Mouse (Mus musculus) intestine, embryonic 14.5 days (tissue): ENCODE data around the gene Gsk3b. TPM values are rescaled to one million over a fixed set of nuclear protein-coding genes. Genes with fewer than 3 reads are reported as not detected.

ENCODE experiments used
- ATAC-seq: fragments of 200-750 bp; cut with Nextera tagmentation; replicated peaks from 2 replicates; pipeline ENCODE4 v1.8.0; 2017; ENCODE audit warnings: low read depth, moderate number of reproducible peaks, moderate TSS enrichment, moderate library complexity; ENCODE audit not compliant: low FRiP score, low TSS enrichment
- DNase-seq: peaks from one replicate; pipeline ENCODE4 v3.0.0-alpha.2; 2018; ENCODE audit warnings: low spot score
- H3K27ac ChIP-seq: fragments of 300-500 bp; sonication (generic); 2 replicates; pipeline ENCODE4 v1.5.1; 2014; ENCODE audit warnings: low read depth, mild to moderate bottlenecking, control low read depth
- H3K27me3 ChIP-seq: fragments of 300-500 bp; sonication (generic); replicated peaks from 2 replicates; pipeline ENCODE4 v1.6.1; 2014; ENCODE audit warnings: low read length, control low read depth; ENCODE audit not compliant: control insufficient read depth, insufficient read depth
- H3K36me3 ChIP-seq: fragments of 300-500 bp; sonication (generic); 2 replicates; pipeline ENCODE4 v1.6.1; 2014; ENCODE audit warnings: low read length, control low read depth; ENCODE audit not compliant: control insufficient read depth, insufficient read depth
- H3K4me1 ChIP-seq: fragments of 300-500 bp; sonication (generic); replicated peaks from 2 replicates; pipeline ENCODE4 v1.6.1; 2014; ENCODE audit warnings: low read length, control low read depth, mixed read lengths; ENCODE audit not compliant: control insufficient read depth, insufficient read depth
- H3K4me2 ChIP-seq: fragments of 300-500 bp; sonication (generic); 2 replicates; pipeline ENCODE4 v1.6.1; 2014; ENCODE audit warnings: low read length
- H3K4me3 ChIP-seq: fragments of 300-500 bp; sonication (generic); 2 replicates; pipeline ENCODE4 v1.5.1; 2014; ENCODE audit warnings: low read depth, low read length, control low read depth, mixed read lengths
- H3K9ac ChIP-seq: fragments of 300-500 bp; sonication (generic); 2 replicates; pipeline ENCODE4 v1.6.1; 2014; ENCODE audit warnings: mild to moderate bottlenecking, low read length
- H3K9me3 ChIP-seq: fragments of 300-500 bp; sonication (generic); 2 replicates; pipeline ENCODE4 v1.6.1; 2016; ENCODE audit warnings: low read length, control low read depth; ENCODE audit not compliant: control insufficient read depth
- WGBS: fragments of 180-500 bp; shearing (Covaris S2); extraction: QIAGEN DNeasy Blood & Tissue Kit; methylation state at CpG from one replicate; pipeline ENCODE4 v1.1.7; 2014; 5-methylcytosine and 5-hydroxymethylcytosine counted together
- polyA plus RNA-seq: library from polyadenylated mRNA; unstranded; fragments of >200 nt; fragmentation: Nextera tagmentation; extraction: Ambion mirVana; gene quantifications from 2 replicates; pipeline ENCODE4 v1.2.1, GENCODE M21; 2014

The Gsk3b gene
- polyA plus RNA-seq, 1 experiment from 2014 or later, result 63.9 TPM

GRCm38 (mm10) chr16:38092598-38092997 lies 3.8 kb downstream of the Gsk3b start:
- Histone ChIP-seq H3K4me2 (peak overlapping the region; percentile 64), H3K36me3 (peaks cover 4% of the 10 kb centered on the region; the same call in 1 of the 2 replicates), H3K27me3 (no peaks in the 10 kb centered on the region), H3K4me3 (peak overlapping the region; percentile 77), H3K9ac (peak overlapping the region; percentile 28), H3K4me1 (peaks cover 24% of the 10 kb centered on the region), H3K27ac (no peak overlapping the region), H3K9me3 (no peaks in the 10 kb centered on the region)
- DNase-seq (no peak), ATAC-seq (no peak)
- WGBS, result 8% methylated on average over 4 of the region's 4 CpGs

- Histone ChIP-seq H3K36me3 (peaks cover 11% of the 10 kb centered on the region; the same call in 1 of the 2 replicates), H3K4me3 (no peak overlapping the region), H3K9ac (no peak overlapping the region), H3K4me2 (0 out of 2 replicates have a peak overlapping the region, but pooled peaks have one; percentile 8), H3K27ac (no peak overlapping the region), H3K4me1 (peaks cover 24% of the 10 kb centered on the region), H3K9me3 (0 out of 2 replicates have a peak, but pooled peaks cover 2% of the 10 kb centered on the region), H3K27me3 (no peaks in the 10 kb centered on the region)
- DNase-seq, result no peak
- 56% methylated on average over 5 of the region's 5 CpGs for WGBS
- no peak for ATAC-seq
Measured at GRCm38 (mm10) chr16:38095181-38095851, 6.5 kb downstream of the Gsk3b start.

GRCm38 (mm10) chr16:38097521-38097920 lies 8.7 kb downstream of the Gsk3b start:
- Histone ChIP-seq H3K27me3 (no peaks in the 10 kb centered on the region), H3K36me3 (peaks cover 16% of the 10 kb centered on the region; the same call in 1 of the 2 replicates), H3K9ac (no peak overlapping the region), H3K4me2 (no peak overlapping the region), H3K9me3 (0 out of 2 replicates have a peak, but pooled peaks cover 3% of the 10 kb centered on the region), H3K27ac (no peak overlapping the region), H3K4me3 (no peak overlapping the region), H3K4me1 (peaks cover 24% of the 10 kb centered on the region)
- no peak for DNase-seq
- WGBS, result 77% methylated on average over 9 of the region's 9 CpGs
- no peak for ATAC-seq

- Histone ChIP-seq H3K9ac (no peak overlapping the region), H3K9me3 (0 out of 2 replicates have a peak, but pooled peaks cover 3% of the 10 kb centered on the region), H3K4me1 (peaks cover 14% of the 10 kb centered on the region), H3K4me3 (no peak overlapping the region), H3K4me2 (no peak overlapping the region), H3K36me3 (peaks cover 16% of the 10 kb centered on the region; the same call in 1 of the 2 replicates), H3K27ac (no peak overlapping the region), H3K27me3 (no peaks in the 10 kb centered on the region)
- DNase-seq (no peak), ATAC-seq (no peak)
Measured at GRCm38 (mm10) chr16:38099325-38099724, 10.5 kb downstream of the Gsk3b start.

GRCm38 (mm10) chr16:38100569-38100968 lies 11.8 kb downstream of the Gsk3b start:
- Histone ChIP-seq H3K27me3 (no peaks in the 10 kb centered on the region), H3K4me1 (peaks cover 6% of the 10 kb centered on the region), H3K4me3 (no peak overlapping the region), H3K4me2 (no peak overlapping the region), H3K36me3 (peaks cover 12% of the 10 kb centered on the region; the same call in 1 of the 2 replicates), H3K27ac (no peak overlapping the region), H3K9ac (no peak overlapping the region), H3K9me3 (0 out of 2 replicates have a peak, but pooled peaks cover 3% of the 10 kb centered on the region)
- 52% methylated on average over 2 of the region's 2 CpGs for WGBS
- ATAC-seq, result no peak
- no peak for DNase-seq

- no peaks in the 10 kb centered on the region for H3K4me1 ChIP-seq
- 0 out of 2 replicates have a peak, but pooled peaks cover 12% of the 10 kb centered on the region for H3K36me3 ChIP-seq
- H3K4me3 ChIP-seq, result no peak overlapping the region
- H3K9me3 ChIP-seq, result no peaks in the 10 kb centered on the region
- no peak for DNase-seq
- H3K4me2 ChIP-seq, result no peak overlapping the region
- H3K27ac ChIP-seq, result no peak overlapping the region
- no peak for ATAC-seq
- 77% methylated on average over 2 of the region's 2 CpGs for WGBS
- H3K27me3 ChIP-seq, result no peaks in the 10 kb centered on the region
- no peak overlapping the region for H3K9ac ChIP-seq
Measured at GRCm38 (mm10) chr16:38105453-38105852, 16.7 kb downstream of the Gsk3b start.

- H3K4me3 ChIP-seq, result no peak overlapping the region
- 60% methylated on average over 3 of the region's 3 CpGs for WGBS
- H3K36me3 ChIP-seq, result 0 out of 2 replicates have a peak, but pooled peaks cover 8% of the 10 kb centered on the region
- no peak overlapping the region for H3K27ac ChIP-seq
- ATAC-seq (no peak), DNase-seq (no peak)
- H3K9ac ChIP-seq, result no peak overlapping the region
- no peaks in the 10 kb centered on the region for H3K9me3 ChIP-seq
- no peak overlapping the region for H3K4me2 ChIP-seq
- H3K27me3 ChIP-seq, result no peaks in the 10 kb centered on the region
- no peaks in the 10 kb centered on the region for H3K4me1 ChIP-seq
Measured at GRCm38 (mm10) chr16:38106542-38106941, 17.7 kb downstream of the Gsk3b start.

- DNase-seq, result no peak
- H3K9ac ChIP-seq, result no peak overlapping the region
- no peak overlapping the region for H3K4me3 ChIP-seq
- no peak for ATAC-seq
- H3K4me1 ChIP-seq, result peaks cover 10% of the 10 kb centered on the region
- H3K27me3 ChIP-seq, result no peaks in the 10 kb centered on the region
- H3K4me2 ChIP-seq, result no peak overlapping the region
- 0 out of 2 replicates have a peak, but pooled peaks cover 8% of the 10 kb centered on the region for H3K36me3 ChIP-seq
- WGBS, result 92% methylated on average over 9 of the region's 9 CpGs
- no peak overlapping the region for H3K27ac ChIP-seq
- H3K9me3 ChIP-seq, result no peaks in the 10 kb centered on the region
Measured at GRCm38 (mm10) chr16:38110001-38110400, 21.2 kb downstream of the Gsk3b start.

- H3K4me2 ChIP-seq, result no peak overlapping the region
- no peak overlapping the region for H3K27ac ChIP-seq
- H3K4me3 ChIP-seq, result no peak overlapping the region
- peaks cover 10% of the 10 kb centered on the region for H3K4me1 ChIP-seq
- H3K9ac ChIP-seq, result no peak overlapping the region
- no peak for DNase-seq
- H3K36me3 ChIP-seq, result 0 out of 2 replicates have a peak, but pooled peaks cover 8% of the 10 kb centered on the region
- H3K27me3 ChIP-seq, result no peaks in the 10 kb centered on the region
- whole genome bisulfite sequencing, result 62% methylated on average over 5 of the region's 5 CpGs
- ATAC-seq, result no peak
- no peaks in the 10 kb centered on the region for H3K9me3 ChIP-seq
Measured at GRCm38 (mm10) chr16:38110575-38110974, 21.8 kb downstream of the Gsk3b start.
